Mouse (Mus musculus): ENCODE results near the gene Olfr623. TPM values are rescaled to one million over a fixed set of nuclear protein-coding genes. Genes with fewer than 3 reads are reported as not detected.

Gene Olfr623
- polyA plus RNA-seq (2012; rRNA removed; ENCODE audit: low replicate concordance): not detected in 2 replicates

GRCm38 (mm10) chr7:103663598-103663997, at the start of gene Olfr623:
Olfr623 (minus strand) TSS chr7:103663698.

GRCm38 (mm10) chr7:103682420-103682819, 18.9 kb upstream of the Olfr623 start, which contains the start of gene Olfr625-ps1:
Olfr625-ps1 (plus strand) TSS chr7:103682720.

DNA sequence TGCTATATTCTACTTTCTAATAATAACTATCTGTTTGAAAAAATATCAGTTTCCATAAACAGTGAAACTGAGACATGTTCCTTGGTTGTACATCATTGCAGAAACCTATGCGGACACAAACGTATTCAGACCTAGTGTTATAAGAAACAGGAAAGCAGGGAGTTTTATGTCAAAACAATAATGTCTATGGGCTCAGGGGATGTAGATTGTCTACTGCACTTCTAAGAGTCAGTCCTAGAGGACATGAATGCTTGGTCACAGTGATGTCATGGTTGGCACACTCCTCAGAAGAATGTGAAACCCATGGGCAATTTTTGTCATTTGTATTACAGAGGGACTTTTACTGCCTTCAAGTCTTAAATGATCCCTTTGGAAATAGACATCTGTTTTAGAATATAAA, 7.6 kb upstream of the Olfr623 start, which contains the start of gene Olfr624:
Gene Olfr624, minus strand, starts transcription at position 101 of the 400 bp plus-strand sequence.

GRCm38 (mm10) chr7:103642602-103643001, 20.9 kb downstream of the Olfr623 start, which contains the start of gene Olfr622:
Olfr622 (minus strand) TSS chr7:103642702.

DNA sequence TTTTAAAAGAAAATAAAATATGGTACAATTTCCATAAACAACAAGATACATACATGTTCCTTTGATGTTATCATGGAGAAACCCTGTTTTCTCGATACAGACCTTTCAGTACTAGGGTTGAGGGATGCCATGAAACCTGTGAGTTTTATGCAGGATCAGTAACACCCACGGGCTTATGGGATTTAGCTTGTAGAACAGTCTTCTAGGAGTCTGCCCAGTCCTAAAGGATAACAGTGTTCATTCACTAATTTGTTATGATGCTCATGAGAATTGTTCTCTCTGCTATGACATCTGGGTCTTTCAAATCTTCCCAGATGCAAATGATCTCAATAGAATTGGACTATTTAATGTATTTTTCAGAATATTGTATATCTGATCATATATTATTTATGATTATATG, 51.1 kb downstream of the Olfr623 start, which contains the start of gene Olfr620:
Gene Olfr620, minus strand, starts transcription at position 101 of the 400 bp plus-strand sequence.

Other genes with a start within 250 kb of the Olfr623 start
- not detected in 2 replicates for gene Usp17lc, start 248.6 kb downstream of the Olfr623 start, polyA plus RNA-seq (2012; rRNA removed; ENCODE audit: low replicate concordance)
- gene Olfr605, start 218.3 kb downstream of the Olfr623 start, polyA plus RNA-seq (2012; rRNA removed; ENCODE audit: low replicate concordance): not detected in 2 replicates
- gene Olfr606, start 214.7 kb downstream of the Olfr623 start, polyA plus RNA-seq (2012; rRNA removed; ENCODE audit: low replicate concordance): not detected in 2 replicates
- not detected in 2 replicates for gene Olfr607, start 199.5 kb downstream of the Olfr623 start, polyA plus RNA-seq (2012; rRNA removed; ENCODE audit: low replicate concordance)
- gene Olfr608, start 193.8 kb downstream of the Olfr623 start, polyA plus RNA-seq (2012; rRNA removed; ENCODE audit: low replicate concordance): not detected in 2 replicates
- not detected in 2 replicates for gene Olfr609, start 165.6 kb downstream of the Olfr623 start, polyA plus RNA-seq (2012; rRNA removed; ENCODE audit: low replicate concordance)
- not detected in 2 replicates for gene Olfr610, start 151.6 kb downstream of the Olfr623 start, polyA plus RNA-seq (2012; rRNA removed; ENCODE audit: low replicate concordance)
- not detected in 2 replicates for gene Olfr611, start 142.9 kb downstream of the Olfr623 start, polyA plus RNA-seq (2012; rRNA removed; ENCODE audit: low replicate concordance)
- not detected in 2 replicates for gene Olfr612, start 121.0 kb downstream of the Olfr623 start, polyA plus RNA-seq (2012; rRNA removed; ENCODE audit: low replicate concordance)
- gene Olfr613, start 115.6 kb downstream of the Olfr623 start, polyA plus RNA-seq (2012; rRNA removed; ENCODE audit: low replicate concordance): not detected in 2 replicates
- gene Olfr615, start 107.6 kb downstream of the Olfr623 start, polyA plus RNA-seq (2012; rRNA removed; ENCODE audit: low replicate concordance): not detected in 2 replicates
- gene Olfr616, start 94.6 kb downstream of the Olfr623 start, polyA plus RNA-seq (2012; rRNA removed; ENCODE audit: low replicate concordance): not detected in 2 replicates
- not detected in 2 replicates for gene Olfr617, start 90.6 kb downstream of the Olfr623 start, polyA plus RNA-seq (2012; rRNA removed; ENCODE audit: low replicate concordance)
- not detected in 2 replicates for gene Olfr618, start 73.6 kb downstream of the Olfr623 start, polyA plus RNA-seq (2012; rRNA removed; ENCODE audit: low replicate concordance)
- not detected in 2 replicates for gene Olfr619, start 63.1 kb downstream of the Olfr623 start, polyA plus RNA-seq (2012; rRNA removed; ENCODE audit: low replicate concordance)
- not detected in 2 replicates for gene Olfr620, start 51.2 kb downstream of the Olfr623 start, polyA plus RNA-seq (2012; rRNA removed; ENCODE audit: low replicate concordance)
- gene Olfr622, start 21.0 kb downstream of the Olfr623 start, polyA plus RNA-seq (2012; rRNA removed; ENCODE audit: low replicate concordance): not detected in 2 replicates
- not detected in 2 replicates for gene Olfr624, start 7.5 kb upstream of the Olfr623 start, polyA plus RNA-seq (2012; rRNA removed; ENCODE audit: low replicate concordance)
- gene Olfr625-ps1, start 19.0 kb upstream of the Olfr623 start, polyA plus RNA-seq (2012; rRNA removed; ENCODE audit: low replicate concordance): not detected in 2 replicates
- gene Olfr243, start 51.0 kb upstream of the Olfr623 start, polyA plus RNA-seq (2012; rRNA removed; ENCODE audit: low replicate concordance): not detected in 2 replicates
- not detected in 2 replicates for gene Olfr628, start 66.7 kb upstream of the Olfr623 start, polyA plus RNA-seq (2012; rRNA removed; ENCODE audit: low replicate concordance)
- gene Olfr629, start 81.2 kb upstream of the Olfr623 start, polyA plus RNA-seq (2012; rRNA removed; ENCODE audit: low replicate concordance): not detected in 2 replicates
- gene Olfr630, start 93.6 kb upstream of the Olfr623 start, polyA plus RNA-seq (2012; rRNA removed; ENCODE audit: low replicate concordance): not detected in 2 replicates
- gene Olfr69, start 107.9 kb upstream of the Olfr623 start, polyA plus RNA-seq (2012; rRNA removed; ENCODE audit: low replicate concordance): not detected in 2 replicates
- not detected in 2 replicates for gene Olfr68, start 116.0 kb upstream of the Olfr623 start, polyA plus RNA-seq (2012; rRNA removed; ENCODE audit: low replicate concordance)
- gene Olfr67, start 128.1 kb upstream of the Olfr623 start, polyA plus RNA-seq (2012; rRNA removed; ENCODE audit: low replicate concordance): not detected in 2 replicates
- 34.6 and 126 TPM in 2 replicates for gene Hbb-bt, start 150.3 kb upstream of the Olfr623 start, polyA plus RNA-seq (2012; rRNA removed; ENCODE audit: low replicate concordance)
- 335 and 1,183 TPM in 2 replicates for gene Hbb-bs, start 164.4 kb upstream of the Olfr623 start, polyA plus RNA-seq (2012; rRNA removed; ENCODE audit: low replicate concordance)
- gene Hbb-bh2, start 176.8 kb upstream of the Olfr623 start, polyA plus RNA-seq (2012; rRNA removed; ENCODE audit: low replicate concordance): not detected in 2 replicates
- gene Hbb-bh1, start 179.5 kb upstream of the Olfr623 start, polyA plus RNA-seq (2012; rRNA removed; ENCODE audit: low replicate concordance): not detected in 2 replicates
- gene Hbb-y, start 189.5 kb upstream of the Olfr623 start, polyA plus RNA-seq (2012; rRNA removed; ENCODE audit: low replicate concordance): not detected in 2 replicates
- not detected in 2 replicates for gene Olfr66, start 222.6 kb upstream of the Olfr623 start, polyA plus RNA-seq (2012; rRNA removed; ENCODE audit: low replicate concordance)
- not detected in 2 replicates for gene Olfr64, start 230.8 kb upstream of the Olfr623 start, polyA plus RNA-seq (2012; rRNA removed; ENCODE audit: low replicate concordance)
- not detected in 2 replicates for gene Olfr65, start 239.8 kb upstream of the Olfr623 start, polyA plus RNA-seq (2012; rRNA removed; ENCODE audit: low replicate concordance)

Data from duodenum, adult 2 months (tissue).